Mouse (Mus musculus): ENCODE data around the gene Nppc. TPM values are rescaled to one million over a fixed set of nuclear protein-coding genes. Genes with fewer than 3 reads are reported as not detected.

The Nppc gene
- 10 to 100 TPM in 1 of 2 experiments, 1 to 10 TPM in 1; 8.6 to 10.5 TPM for total RNA-seq (2021)
- long read RNA-seq, experiment 1, transcript Nppc-201 (3 exons, 1,042 nt): major isoform, 5 of 6 reads
- long read RNA-seq, experiment 1, partial matches to known transcripts: 1 of 6 reads
- long read RNA-seq, experiment 1, other reads (novel, unspliced or antisense): 0 of 6 reads
- long read RNA-seq, experiment 2: 0 reads

- intact Hi-C loops (cut with DNase I): loop anchor here (5.0 kb wide), 1 partner anchor 192 kb away; no protein-coding TSS in a partner anchor
- peak; percentile 47 for TF ChIP-seq CTCF (IDR thresholded peaks at IDR 0.05)
- DNase-seq (ENCODE audit: extremely low spot score in 1 of 2, low spot score in 2 of 2): peak; percentile 82 to 86
- Histone ChIP-seq H3K4me3 (peak within 1 kb of the TSS; percentile 61), H3K27ac (peak within 1 kb of the TSS; percentile 73)
Observed at GRCm38 (mm10) chr1:86670279-86671038, at the start of gene Nppc. Gene Nppc (minus strand): TSS chr1:86670571.

DNA sequence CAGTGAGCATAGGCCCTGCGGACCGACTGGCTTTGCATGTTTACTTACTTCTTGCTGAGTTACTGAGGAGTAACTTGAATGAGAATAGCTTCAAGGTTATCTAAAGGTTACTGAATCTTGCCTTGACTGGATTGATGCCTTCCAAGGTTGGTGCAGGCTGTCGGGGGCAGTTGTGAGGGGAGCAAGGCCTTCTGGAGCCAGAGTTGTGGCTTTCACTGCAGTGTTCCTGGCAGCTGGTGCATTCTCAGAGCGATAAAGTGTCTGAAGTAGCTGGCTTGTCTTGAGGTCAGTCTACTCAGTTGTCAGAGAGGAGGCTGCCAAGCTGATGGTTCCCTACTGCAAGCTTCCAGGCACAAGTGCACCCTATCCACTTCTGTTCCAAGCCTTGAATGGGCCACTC lies 49.0 kb upstream of the Nppc start:
- DNase-seq (ENCODE audit: extremely low spot score in 1 of 2, low spot score in 2 of 2): no peak
- no peak for TF ChIP-seq CTCF (IDR thresholded peaks at IDR 0.05)
- intact Hi-C loops (cut with DNase I): no loop called here
- no peak overlapping the region for H3K27ac ChIP-seq
- H3K4me3 ChIP-seq: no peak overlapping the region

DNA sequence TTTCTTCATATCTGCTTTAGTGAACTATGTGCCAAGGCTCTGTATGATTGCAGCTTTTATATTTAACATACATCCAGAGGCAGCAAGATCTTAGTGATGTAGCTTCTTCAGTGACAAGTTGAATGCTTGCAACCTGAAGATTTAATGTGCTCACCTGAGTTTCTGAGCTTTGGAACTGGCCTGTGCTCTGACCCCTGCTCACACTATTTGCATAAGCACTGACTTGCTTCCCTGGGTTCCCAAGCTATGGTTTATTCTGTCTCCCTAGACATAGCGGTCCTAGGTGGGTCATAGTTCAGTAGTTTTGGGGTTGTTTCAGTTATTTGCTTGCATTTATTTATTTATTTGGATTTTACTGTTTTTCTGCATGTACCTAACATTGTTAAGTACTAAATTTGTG lies 47.8 kb upstream of the Nppc start:
- DNase-seq (ENCODE audit: extremely low spot score in 1 of 2, low spot score in 2 of 2): no peak
- Histone ChIP-seq H3K4me3 (no peak overlapping the region), H3K27ac (no peak overlapping the region)
- no peak for TF ChIP-seq CTCF (IDR thresholded peaks at IDR 0.05)
- intact Hi-C loops (cut with DNase I): no loop called here

- DNase-seq (ENCODE audit: extremely low spot score in 1 of 2, low spot score in 2 of 2): no peak
- intact Hi-C loops (cut with DNase I): no loop called here
Observed at GRCm38 (mm10) chr1:86713054-86713453, 42.7 kb upstream of the Nppc start.

GRCm38 (mm10) chr1:86712045-86712444 lies 41.7 kb upstream of the Nppc start:
- no peak for TF ChIP-seq CTCF (IDR thresholded peaks at IDR 0.05)
- intact Hi-C loops (cut with DNase I): no loop called here
- no peak for DNase-seq (ENCODE audit: extremely low spot score in 1 of 2, low spot score in 2 of 2)
- Histone ChIP-seq H3K4me3 (no peak overlapping the region), H3K27ac (no peak overlapping the region)

More at GRCm38 (mm10) chr1:86713054-86713453, 42.7 kb upstream of the Nppc start:
- H3K4me3 ChIP-seq: no peak overlapping the region
- H3K27ac ChIP-seq: no peak overlapping the region
- TF ChIP-seq CTCF (IDR thresholded peaks at IDR 0.05): no peak

- intact Hi-C loops (cut with DNase I): no loop called here
- TF ChIP-seq CTCF (IDR thresholded peaks at IDR 0.05): no peak
Observed at GRCm38 (mm10) chr1:86709546-86709945, 39.2 kb upstream of the Nppc start.

GRCm38 (mm10) chr1:86705461-86705860 lies 35.1 kb upstream of the Nppc start:
- DNase-seq (ENCODE audit: extremely low spot score in 1 of 2, low spot score in 2 of 2): no peak
- intact Hi-C loops (cut with DNase I): no loop called here
- Histone ChIP-seq H3K4me3 (no peak overlapping the region), H3K27ac (0 out of 2 replicates have a peak overlapping the region, but pooled peaks have one; percentile 6)
- TF ChIP-seq CTCF (IDR thresholded peaks at IDR 0.05): no peak

More at GRCm38 (mm10) chr1:86709546-86709945, 39.2 kb upstream of the Nppc start:
- no peak for DNase-seq (ENCODE audit: extremely low spot score in 1 of 2, low spot score in 2 of 2)
- Histone ChIP-seq H3K4me3 (no peak overlapping the region), H3K27ac (no peak overlapping the region)

DNA sequence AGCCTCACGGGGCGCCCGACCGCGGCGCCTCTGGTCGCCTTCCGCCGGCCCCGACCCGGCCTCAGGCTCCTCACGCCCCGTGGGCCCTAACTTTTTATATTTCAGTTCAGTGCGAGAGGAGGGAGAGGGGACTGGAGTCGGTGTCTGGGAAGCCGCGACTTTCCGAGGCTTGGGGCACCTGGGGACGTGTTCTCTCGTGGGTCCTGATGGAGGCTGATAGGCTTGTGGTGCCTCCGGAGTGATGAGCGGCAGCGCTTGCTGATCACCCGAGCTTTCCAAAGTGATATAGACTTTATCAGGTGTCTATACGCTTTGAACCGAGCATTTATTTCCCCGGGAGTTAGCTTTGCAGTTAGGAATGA lies 33.6 kb upstream of the Nppc start:
- TF ChIP-seq CTCF (IDR thresholded peaks at IDR 0.05): no peak
- Histone ChIP-seq H3K4me3 (peak overlapping the region; percentile 79), H3K27ac (peak overlapping the region; percentile 97)
- intact Hi-C loops (cut with DNase I): no loop called here
- DNase-seq (ENCODE audit: extremely low spot score in 1 of 2, low spot score in 2 of 2): no peak

DNA sequence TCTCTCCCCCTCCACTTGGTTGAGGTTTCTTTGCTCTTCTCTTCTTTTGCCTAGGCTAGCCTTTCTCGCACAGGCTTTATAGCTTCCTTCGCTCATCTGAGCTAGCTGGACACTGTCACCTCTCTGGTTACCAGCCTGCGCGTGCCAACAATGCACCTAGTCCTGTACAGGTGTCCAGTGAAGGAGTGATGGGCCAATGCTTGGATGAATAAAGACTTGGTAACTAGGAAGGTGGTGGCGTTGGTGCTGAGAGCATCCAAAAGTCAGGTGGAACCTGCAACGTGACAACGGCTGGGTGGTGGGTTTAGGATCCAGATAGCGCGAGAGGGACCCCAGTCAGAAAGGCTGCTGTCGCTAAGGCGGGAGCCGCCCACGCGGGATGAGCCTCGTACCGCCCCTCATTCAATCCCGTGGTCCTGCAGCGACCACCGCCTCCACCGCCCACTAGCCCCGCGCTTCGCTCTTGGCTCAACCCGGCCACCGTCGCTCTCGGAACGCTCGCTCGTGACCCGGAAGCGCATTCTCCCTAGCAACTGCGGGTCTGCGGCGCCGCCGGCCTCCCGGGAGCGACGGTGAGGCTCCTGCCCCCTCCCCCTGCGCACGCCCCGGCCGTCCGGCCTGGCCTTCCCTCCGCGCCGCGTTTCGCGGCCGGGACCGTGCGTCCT lies 33.1 kb upstream of the Nppc start, which contains the start of gene Dis3l2:
Gene Dis3l2, plus strand, starts transcription at position 509 of the 665 bp plus-strand sequence.
- intact Hi-C loops (cut with DNase I): no loop called here
- no peak for TF ChIP-seq CTCF (IDR thresholded peaks at IDR 0.05)
- H3K27ac ChIP-seq: peak within 1 kb of the TSS; percentile 97
- peak within 1 kb of the TSS; percentile 79 for H3K4me3 ChIP-seq
- peak; percentile 90 to 92 for DNase-seq (ENCODE audit: extremely low spot score in 1 of 2, low spot score in 2 of 2)

DNA sequence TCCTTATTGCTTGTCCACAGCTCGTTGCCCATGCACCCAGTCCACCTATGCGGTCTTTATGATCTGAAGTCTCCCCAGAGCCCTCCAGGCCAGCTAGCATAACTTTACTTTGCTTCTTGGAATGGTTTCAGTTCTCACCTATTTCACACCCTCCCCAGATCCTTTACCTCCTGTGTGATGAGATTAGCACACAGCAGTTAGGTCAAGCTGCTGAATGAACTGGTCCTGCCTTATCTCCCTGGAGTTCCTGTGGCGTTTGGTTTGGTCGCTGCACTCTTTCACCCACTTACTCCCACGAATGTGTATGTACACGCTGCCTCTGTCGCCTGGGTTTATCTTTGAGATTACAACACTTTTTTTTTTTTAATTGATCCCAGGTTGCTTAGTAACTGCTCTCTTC lies 30.0 kb upstream of the Nppc start:
- Histone ChIP-seq H3K27ac (no peak overlapping the region), H3K4me3 (no peak overlapping the region)
- intact Hi-C loops (cut with DNase I): no loop called here
- DNase-seq (ENCODE audit: extremely low spot score in 1 of 2, low spot score in 2 of 2): no peak
- no peak for TF ChIP-seq CTCF (IDR thresholded peaks at IDR 0.05)

GRCm38 (mm10) chr1:86699346-86700136 lies 29.2 kb upstream of the Nppc start:
- Histone ChIP-seq H3K4me3 (no peak overlapping the region), H3K27ac (no peak overlapping the region)
- DNase-seq (ENCODE audit: extremely low spot score in 1 of 2, low spot score in 2 of 2): no peak
- TF ChIP-seq CTCF (IDR thresholded peaks at IDR 0.05): no peak
- intact Hi-C loops (cut with DNase I): no loop called here

All from left cerebral cortex, adult 2 months (tissue).